Mouse (Mus musculus) spleen, postnatal 0 days (tissue): Measurements from ENCODE around the gene Olfr190. TPM values are rescaled to one million over a fixed set of nuclear protein-coding genes. Genes with fewer than 3 reads are reported as not detected.

Experiments
- polyA plus RNA-seq: library from polyadenylated mRNA; unstranded; fragments of >200 nt; fragmentation: Nextera tagmentation; extraction: Ambion mirVana; gene quantifications from 2 replicates; pipeline ENCODE4 v1.2.1, GENCODE M21; 2015

Gene Olfr190
- not detected in 2 replicates for polyA plus RNA-seq

GRCm38 (mm10) chr16:59077905-59078304 is at the start of gene Olfr190:
Gene Olfr190, minus strand, starts transcription at chr16:59078005.

GRCm38 (mm10) chr16:59120969-59121368 is 43.2 kb upstream of the Olfr190 start, which contains the start of gene Olfr194:
Gene Olfr194, minus strand, starts transcription at chr16:59121069.

GRCm38 (mm10) chr16:59111781-59112180 is 34.0 kb upstream of the Olfr190 start, which contains the start of gene Olfr193:
Gene Olfr193, minus strand, starts transcription at chr16:59111881.

GRCm38 (mm10) chr16:59089722-59090121 is 11.9 kb upstream of the Olfr190 start, which contains the start of gene Olfr191:
Gene Olfr191, minus strand, starts transcription at chr16:59089822.

GRCm38 (mm10) chr16:59039710-59040109 is 38.1 kb downstream of the Olfr190 start, which contains the start of gene Olfr187:
Gene Olfr187, minus strand, starts transcription at chr16:59039767.

GRCm38 (mm10) chr16:59030191-59030590 is 47.6 kb downstream of the Olfr190 start, which contains the start of gene Olfr186:
Gene Olfr186, minus strand, starts transcription at chr16:59030291.

Other genes with a start within 250 kb of the Olfr190 start
- gene Olfr177, start 203.2 kb downstream of the Olfr190 start, polyA plus RNA-seq, result not detected in 2 replicates
- gene Olfr178, start 185.9 kb downstream of the Olfr190 start, polyA plus RNA-seq, result not detected in 2 replicates
- not detected in 2 replicates for gene Olfr181, start 149.2 kb downstream of the Olfr190 start, polyA plus RNA-seq
- not detected in 2 replicates for gene Olfr180, start 148.6 kb downstream of the Olfr190 start, polyA plus RNA-seq
- gene Olfr183, start 82.6 kb downstream of the Olfr190 start, polyA plus RNA-seq, result not detected in 2 replicates
- gene Olfr186, start 47.7 kb downstream of the Olfr190 start, polyA plus RNA-seq, result not detected in 2 replicates
- gene Olfr187, start 38.2 kb downstream of the Olfr190 start, polyA plus RNA-seq, result not detected in 2 replicates
- not detected in 2 replicates for gene Olfr191, start 11.8 kb upstream of the Olfr190 start, polyA plus RNA-seq
- gene Olfr193, start 33.9 kb upstream of the Olfr190 start, polyA plus RNA-seq, result not detected in 2 replicates
- not detected in 2 replicates for gene Olfr194, start 43.1 kb upstream of the Olfr190 start, polyA plus RNA-seq
- not detected in 2 replicates for gene Olfr195, start 69.0 kb upstream of the Olfr190 start, polyA plus RNA-seq
- gene Olfr196, start 92.4 kb upstream of the Olfr190 start, polyA plus RNA-seq, result not detected in 2 replicates
- gene Olfr198, start 125.5 kb upstream of the Olfr190 start, polyA plus RNA-seq, result not detected in 2 replicates
- gene Olfr199, start 141.8 kb upstream of the Olfr190 start, polyA plus RNA-seq, result not detected in 2 replicates
- gene Olfr201, start 194.6 kb upstream of the Olfr190 start, polyA plus RNA-seq, result not detected in 2 replicates
- gene Olfr202, start 208.8 kb upstream of the Olfr190 start, polyA plus RNA-seq, result not detected in 2 replicates
- gene Olfr203, start 220.9 kb upstream of the Olfr190 start, polyA plus RNA-seq, result not detected in 2 replicates
- not detected in 2 replicates for gene Olfr204, start 240.2 kb upstream of the Olfr190 start, polyA plus RNA-seq